Mouse (Mus musculus) brain, embryonic 14.5 days (tissue): Measurements from ENCODE around the gene Sub1. TPM values are rescaled to one million over a fixed set of nuclear protein-coding genes. Genes with fewer than 3 reads are reported as not detected.

ENCODE experiments used
- DNase-seq: peaks from one replicate; pipeline ENCODE4 v3.0.0-alpha.2; 2011; ENCODE audit warnings: low read depth
- CTCF ChIP-seq: fragments of 200-500 bp; IDR thresholded peaks from 2 replicates; pipeline ENCODE4 v1.5.1; 2012; ENCODE audit warnings: inconsistent platforms, mild to moderate bottlenecking, moderate library complexity, borderline replicate concordance; ENCODE audit not compliant: insufficient read depth, insufficient read length; ENCODE audit errors: extremely low read depth
- POLR2A ChIP-seq: fragments of 200-500 bp; IDR thresholded peaks from 2 replicates; pipeline ENCODE4 v1.6.1; 2012; ENCODE audit warnings: mild to moderate bottlenecking, inconsistent platforms, borderline replicate concordance; ENCODE audit not compliant: poor library complexity, insufficient read depth, insufficient read length, severe bottlenecking; ENCODE audit errors: extremely low read depth
- polyA plus RNA-seq: library from polyadenylated mRNA; depleted of rRNA; stranded (reverse); fragments of >200 nt; gene quantifications from 2 replicates; pipeline ENCODE4 v1.2.3, GENCODE M21; 2012

Gene Sub1
- polyA plus RNA-seq, 1 experiment = 151 TPM

DNA sequence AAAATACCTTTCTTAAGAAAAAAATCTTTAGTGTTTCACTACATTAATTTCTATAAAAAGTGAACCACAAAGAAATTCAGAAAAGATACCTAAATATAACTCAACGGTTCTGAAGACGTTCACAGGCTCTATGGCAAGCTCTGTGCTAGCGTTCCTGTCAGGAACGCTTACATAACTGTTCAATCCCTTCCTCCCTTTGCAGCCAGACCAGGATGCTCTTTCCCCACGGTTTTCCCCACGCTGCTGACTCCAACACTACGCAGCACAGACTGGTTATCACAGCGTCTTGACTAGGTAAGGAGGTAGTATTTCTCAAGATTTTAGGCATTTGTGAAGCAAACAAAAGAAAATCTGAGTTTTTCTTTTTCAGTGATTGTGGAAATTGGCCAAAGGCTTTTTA lies 15.3 kb downstream of the Sub1 start:
- no peak for DNase-seq
- TF ChIP-seq CTCF (no peak), POLR2A (no peak)

DNA sequence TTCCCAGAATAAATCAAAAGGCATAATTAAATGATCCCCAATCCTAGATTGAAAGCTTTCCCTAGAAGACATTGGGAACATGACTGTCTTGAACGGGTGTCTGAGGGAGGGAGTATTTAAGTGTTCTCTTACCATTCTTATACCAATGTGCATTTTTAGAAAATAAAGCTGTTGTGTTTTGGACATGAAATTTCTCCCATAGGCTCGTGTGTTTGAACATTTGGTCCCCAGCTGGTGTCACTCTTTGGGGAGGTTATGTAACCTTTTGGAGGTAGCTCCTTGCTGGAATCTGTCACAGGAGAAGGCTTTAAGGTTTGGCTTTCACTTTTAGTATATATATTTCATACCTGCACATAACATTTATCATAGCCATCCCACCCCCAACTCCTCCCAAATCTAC lies 18.6 kb downstream of the Sub1 start:
- no peak for DNase-seq
- TF ChIP-seq CTCF = no peak
- no peak for TF ChIP-seq POLR2A

DNA sequence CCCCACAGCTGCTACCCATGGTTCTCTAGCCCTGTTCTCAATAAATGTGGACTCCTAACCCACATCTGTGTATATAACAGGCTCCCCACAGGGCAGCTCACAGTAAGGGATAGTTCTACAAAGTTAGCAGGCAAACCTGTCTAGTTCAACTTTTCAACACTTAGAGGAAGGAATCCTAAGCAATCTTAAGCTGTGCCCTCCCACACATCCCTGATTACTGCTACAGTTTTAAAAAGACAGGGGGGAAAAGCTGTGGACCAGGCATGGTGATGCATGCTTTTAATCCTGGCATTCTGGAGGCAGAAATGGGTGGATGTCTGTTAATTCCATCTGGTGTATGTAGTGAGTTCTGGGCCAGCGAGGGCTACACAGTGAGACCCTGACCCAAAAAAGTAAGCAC lies 19.7 kb downstream of the Sub1 start:
- TF ChIP-seq CTCF (no peak), POLR2A (no peak)
- DNase-seq = no peak

- TF ChIP-seq POLR2A (no peak), CTCF (no peak)
- DNase-seq = peak; percentile 13
These were observed 20.9 kb downstream of the Sub1 start for GRCm38 (mm10) chr15:11975836-11976235.

- DNase-seq = peak; percentile 85
- TF ChIP-seq POLR2A = no peak
- peak; percentile 99 for TF ChIP-seq CTCF
These were observed 24.8 kb downstream of the Sub1 start for GRCm38 (mm10) chr15:11971854-11972420.

- no peak for TF ChIP-seq POLR2A
- no peak for TF ChIP-seq CTCF
- no peak for DNase-seq
These were observed 26.2 kb downstream of the Sub1 start for GRCm38 (mm10) chr15:11970621-11971020.

DNA sequence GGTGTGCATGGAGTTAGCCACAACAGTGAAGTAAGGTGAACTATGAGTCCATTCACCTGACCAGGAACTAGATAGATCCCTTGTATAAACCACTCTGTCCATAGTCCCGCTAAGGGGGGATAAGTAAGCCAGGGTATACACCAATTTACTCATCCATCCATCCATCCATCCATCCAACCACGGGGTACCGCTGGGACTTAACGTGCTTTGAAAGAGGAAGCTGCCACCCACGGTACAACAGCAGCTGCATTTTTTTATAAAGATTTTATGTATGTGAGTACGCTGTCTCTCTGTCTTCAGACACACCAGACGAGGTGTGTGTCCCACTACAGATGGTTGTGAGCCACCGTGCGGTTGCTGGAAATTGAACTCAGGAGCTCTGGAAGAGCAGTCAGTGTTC lies 27.9 kb downstream of the Sub1 start:
- TF ChIP-seq CTCF (no peak), POLR2A (no peak)
- no peak for DNase-seq

- DNase-seq = peak; percentile 63
- TF ChIP-seq CTCF (peak; percentile 68; the same call in 1 of the 2 replicates), POLR2A (no peak)
These were observed 30.4 kb downstream of the Sub1 start for GRCm38 (mm10) chr15:11966367-11966766.

GRCm38 (mm10) chr15:11965201-11965845 lies 31.5 kb downstream of the Sub1 start:
- TF ChIP-seq CTCF (no peak), POLR2A (no peak)
- peak; percentile 17 for DNase-seq

- DNase-seq = no peak
- TF ChIP-seq POLR2A = no peak
- TF ChIP-seq CTCF = no peak
These were observed 32.8 kb downstream of the Sub1 start for GRCm38 (mm10) chr15:11963791-11964525.

DNA sequence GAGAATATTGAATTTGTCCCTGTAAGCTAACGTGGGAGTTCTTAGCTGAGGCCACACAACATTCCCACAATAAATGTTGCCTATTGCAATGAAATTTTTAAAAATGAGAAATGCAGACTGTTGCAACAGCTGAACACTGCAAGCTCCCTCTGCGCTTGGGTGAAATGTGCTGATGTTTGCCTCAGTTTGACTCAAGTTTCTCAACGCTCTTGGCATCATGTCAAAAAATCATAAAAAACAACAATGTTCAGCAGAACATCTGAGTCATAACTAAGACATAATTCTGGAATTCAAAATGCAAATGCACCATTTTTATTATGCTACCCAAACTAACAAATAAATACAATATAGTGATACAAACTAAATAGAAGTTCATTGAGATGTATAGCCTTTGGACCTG lies 37.1 kb downstream of the Sub1 start:
- no peak for TF ChIP-seq CTCF
- no peak for TF ChIP-seq POLR2A
- no peak for DNase-seq

GRCm38 (mm10) chr15:11956129-11956528 lies 40.7 kb downstream of the Sub1 start:
- TF ChIP-seq POLR2A (no peak), CTCF (no peak)
- no peak for DNase-seq

GRCm38 (mm10) chr15:11954190-11954589 lies 42.6 kb downstream of the Sub1 start:
- no peak for TF ChIP-seq CTCF
- no peak for TF ChIP-seq POLR2A
- DNase-seq = no peak
